Mouse (Mus musculus) adipocyte (in vitro differentiated cells): ENCODE data around the gene Aaas.
A peak's percentile ranks its signal among the peaks of the same experiment; 100 is the strongest.

Source experiments
- DNase-seq: peaks from one replicate; pipeline ENCODE4 v3.0.0-alpha.2; 2016; ENCODE audit warnings: low spot score

Aaas gene

DNA sequence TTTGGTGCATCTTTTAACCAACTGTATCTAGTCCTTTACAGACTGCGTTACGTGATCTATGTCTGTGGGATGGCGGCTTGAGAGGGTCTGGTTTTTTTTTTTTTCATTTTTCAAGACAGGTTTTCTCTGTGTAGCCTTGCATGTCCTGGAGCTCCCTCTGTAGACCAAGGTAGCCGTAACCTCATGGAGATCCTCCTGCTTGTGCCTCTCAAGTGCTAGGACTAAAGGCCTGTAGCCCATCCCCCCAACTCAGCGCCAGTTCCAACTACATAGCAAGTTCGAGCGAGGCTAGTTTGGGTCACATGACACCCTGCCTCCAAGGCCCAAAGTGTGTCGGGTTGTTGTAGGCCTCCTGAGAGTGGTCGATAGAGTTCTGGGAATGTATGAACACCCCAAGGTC lies 41.9 kb downstream of the Aaas start:
- no peak for DNase-seq

DNA sequence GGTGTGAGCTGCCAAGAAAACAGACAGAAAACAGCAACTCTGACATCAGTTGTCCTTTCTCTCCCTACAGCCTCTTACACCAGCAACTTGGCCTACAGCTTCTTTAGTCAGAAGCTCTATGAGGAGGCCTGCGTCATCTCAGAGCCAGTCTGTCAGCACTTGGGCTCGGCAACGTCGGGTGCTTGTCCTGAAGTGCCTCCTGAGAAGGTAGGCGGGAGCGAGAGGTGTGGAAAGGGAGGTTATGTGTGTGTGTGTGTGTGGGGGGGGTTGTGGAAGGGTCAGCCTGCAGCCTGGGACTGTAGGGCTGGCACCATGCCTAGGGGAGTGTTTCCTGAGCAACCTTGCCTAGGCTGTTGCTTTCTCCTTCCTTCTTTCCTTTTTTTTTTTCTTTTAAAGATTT lies 48.0 kb downstream of the Aaas start:
- no peak for DNase-seq

DNA sequence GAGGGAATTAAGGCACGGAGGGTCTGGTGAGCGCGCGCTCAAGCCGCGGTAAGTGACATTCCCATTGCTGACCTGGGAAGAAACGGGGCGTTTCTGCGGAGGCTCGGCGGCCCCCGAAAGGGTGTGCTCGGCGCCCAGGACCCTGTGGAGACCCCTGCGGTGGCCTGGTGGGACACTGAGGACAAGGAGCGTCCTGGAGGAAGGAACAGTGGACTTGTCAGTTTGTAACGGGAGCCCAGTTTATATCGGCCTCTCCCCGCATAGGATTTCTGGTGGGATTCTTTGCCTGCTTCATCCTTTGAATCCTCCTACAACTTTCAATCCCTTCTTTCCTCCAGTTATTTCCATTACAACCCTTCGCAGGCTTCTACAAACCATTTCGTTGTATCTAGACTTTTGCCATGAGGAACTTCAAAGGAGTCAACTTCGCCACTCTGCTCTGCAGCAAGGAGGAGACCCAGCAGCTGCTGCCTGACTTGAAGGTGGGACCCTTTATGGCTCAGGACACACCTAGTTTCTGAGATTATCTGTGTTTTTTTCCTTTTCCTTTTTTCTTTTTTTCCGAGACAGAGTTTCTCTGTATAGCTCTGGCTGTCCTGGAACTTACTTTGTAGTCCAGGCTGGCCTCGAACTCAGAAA lies 54.1 kb downstream of the Aaas start:
- DNase-seq, result no peak

DNA sequence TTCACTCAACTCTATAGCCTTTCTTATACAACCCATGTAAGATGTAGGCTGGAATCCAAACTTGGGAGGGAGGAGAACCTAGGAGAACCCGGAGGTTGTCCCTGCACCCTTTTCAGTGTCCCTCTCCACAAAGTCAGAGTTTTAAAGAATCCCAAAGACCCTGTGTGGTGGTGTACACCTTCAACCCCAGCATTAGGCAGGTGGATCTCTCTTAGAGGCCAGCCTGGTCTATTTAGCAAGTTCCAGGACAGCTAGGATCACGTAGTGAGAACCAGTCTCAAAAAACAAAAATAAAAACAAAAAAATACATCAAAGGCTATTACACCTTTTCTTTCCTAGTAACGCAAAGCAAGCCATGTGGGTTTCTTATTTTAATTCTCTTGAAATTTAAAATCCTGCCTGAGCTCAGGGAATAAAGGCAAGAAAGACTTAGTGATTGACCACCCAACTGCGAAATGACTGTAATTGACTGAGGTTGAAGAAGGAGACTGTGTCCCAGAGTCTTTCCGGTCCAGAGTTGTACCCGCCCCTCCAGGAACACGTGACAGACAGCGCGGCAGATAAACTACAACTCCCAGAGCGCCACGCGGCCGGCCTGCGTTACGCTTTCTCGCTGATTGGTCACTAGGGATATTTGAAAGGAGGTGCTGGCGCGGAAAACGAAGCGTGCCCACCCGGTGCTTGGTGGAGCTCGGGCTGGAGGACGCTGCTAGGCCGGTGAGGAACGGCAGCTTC lies 54.8 kb downstream of the Aaas start, which contains the start of gene Espl1:
TSS of gene Espl1 (plus strand) at position 634 of the 735 bp plus-strand sequence.
- DNase-seq, result peak; percentile 90
